Mouse (Mus musculus): Measurements from ENCODE around the gene Ces1f.

DNA sequence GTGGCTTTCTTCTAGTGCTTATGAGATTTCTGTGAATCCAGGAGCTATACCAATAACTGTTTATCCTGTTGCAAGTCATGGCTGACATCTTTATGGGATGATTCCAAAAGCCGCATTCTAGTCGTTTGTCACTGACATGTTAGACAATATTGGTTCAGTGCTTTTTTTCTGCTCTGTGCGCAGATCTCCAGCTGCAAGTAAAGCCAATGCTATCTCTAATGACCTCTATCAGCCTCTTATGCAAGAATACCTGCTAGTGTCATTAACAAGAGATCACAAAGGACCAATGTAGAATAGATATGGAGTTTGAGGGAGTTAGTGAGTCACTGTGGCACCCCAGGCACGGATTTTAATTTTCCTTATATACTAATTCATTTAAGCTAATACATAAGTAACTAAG lies 4.9 kb downstream of the Ces1f start:
- no peak for TF ChIP-seq GATA1 (IDR thresholded peaks at IDR 0.05; ENCODE audit: borderline replicate concordance, low read length)
- no peak for TF ChIP-seq FLI1 (IDR thresholded peaks at IDR 0.05; ENCODE audit: low read length)

All from megakaryocyte, embryonic 14.5 days (primary cell).